Mouse (Mus musculus) testis, adult 2 months (tissue): ENCODE measurements around the gene Prkrip1.

Experiments
- CTCF ChIP-seq: fragments of 200-500 bp; IDR thresholded peaks from 2 replicates; pipeline ENCODE4 v1.5.1; 2012; ENCODE audit warnings: low read depth, mild to moderate bottlenecking, inconsistent platforms, low read length, moderate library complexity; ENCODE audit not compliant: control insufficient read depth, insufficient read depth, insufficient replicate concordance
- POLR2A ChIP-seq: fragments of 200-500 bp; IDR thresholded peaks from 2 replicates; pipeline ENCODE4 v1.6.1; 2012; ENCODE audit warnings: low read depth, mild to moderate bottlenecking, inconsistent platforms, low read length, moderate library complexity; ENCODE audit not compliant: control insufficient read depth

DNA sequence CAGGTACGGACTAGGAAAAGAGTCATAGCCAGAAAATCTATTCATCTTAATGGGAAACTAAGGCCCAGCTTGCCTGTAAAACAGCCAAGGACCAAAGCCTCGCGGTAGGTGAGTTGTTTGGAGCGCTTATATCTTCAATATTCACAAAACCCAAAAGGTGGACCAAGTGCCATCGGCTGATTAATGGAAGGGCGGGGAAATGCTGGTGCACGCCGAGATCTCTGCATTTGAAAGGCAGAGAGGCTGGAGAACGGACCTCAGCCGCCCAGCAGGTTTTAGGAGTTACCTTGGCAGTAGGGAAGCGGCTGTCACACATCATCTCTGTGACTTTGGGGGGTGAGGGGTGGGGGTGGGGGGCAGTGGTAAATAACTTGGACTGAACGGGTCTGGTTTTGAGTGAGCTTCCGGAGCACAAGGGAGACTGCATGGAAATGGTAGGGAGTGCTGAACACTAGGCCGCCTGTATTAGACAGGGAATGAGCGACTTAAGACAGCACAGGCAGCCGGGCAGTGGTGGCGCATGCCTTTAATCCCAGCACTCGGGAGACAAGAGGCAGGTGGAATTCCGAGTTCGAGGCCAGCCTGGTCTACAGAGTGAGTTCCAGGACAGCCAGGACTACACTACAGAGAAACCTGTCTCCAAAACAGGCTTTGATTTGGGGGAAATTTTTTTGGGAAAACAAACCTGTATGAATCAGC is 62.3 kb downstream of the Prkrip1 start:
- TF ChIP-seq POLR2A = no peak
- TF ChIP-seq CTCF = no peak
